Mouse (Mus musculus) 3134 (cell line): ENCODE data around the gene Styxl1.

Experiments
- DNase-seq: peaks from one replicate; pipeline ENCODE4 v3.0.0-alpha.2; 2011; ENCODE audit warnings: low spot score; ENCODE audit not compliant: insufficient read length; ENCODE audit errors: extremely low read depth

Styxl1 gene

GRCm38 (mm10) chr5:135772519-135772918, 5.7 kb downstream of the Styxl1 start:
- DNase-seq, result no peak

- DNase-seq, result no peak
These were observed 13.2 kb downstream of the Styxl1 start for GRCm38 (mm10) chr5:135764971-135765370.

GRCm38 (mm10) chr5:135763526-135763925, 14.7 kb downstream of the Styxl1 start:
- DNase-seq, result no peak

GRCm38 (mm10) chr5:135761881-135762280, 16.3 kb downstream of the Styxl1 start:
- DNase-seq, result no peak

GRCm38 (mm10) chr5:135751595-135751994, 26.6 kb downstream of the Styxl1 start:
- no peak for DNase-seq

- no peak for DNase-seq
These were observed 27.1 kb downstream of the Styxl1 start for GRCm38 (mm10) chr5:135751041-135751440.

GRCm38 (mm10) chr5:135744742-135745141, 33.4 kb downstream of the Styxl1 start:
- DNase-seq, result no peak

- DNase-seq, result peak; percentile 93
These were observed 34.2 kb downstream of the Styxl1 start, which contains the start of gene Tmem120a for GRCm38 (mm10) chr5:135743741-135744609. TSS of gene Tmem120a (minus strand) at chr5:135744448.

- peak; percentile 66 for DNase-seq
These were observed 35.0 kb downstream of the Styxl1 start for GRCm38 (mm10) chr5:135742941-135743740.

GRCm38 (mm10) chr5:135742156-135742555, 36.0 kb downstream of the Styxl1 start:
- no peak for DNase-seq

- DNase-seq, result no peak
These were observed 39.9 kb downstream of the Styxl1 start for GRCm38 (mm10) chr5:135738266-135738665.

- DNase-seq, result no peak
These were observed 41.0 kb downstream of the Styxl1 start for GRCm38 (mm10) chr5:135737154-135737553.

- DNase-seq, result no peak
These were observed 41.6 kb downstream of the Styxl1 start for GRCm38 (mm10) chr5:135736544-135736943.

- no peak for DNase-seq
These were observed 42.4 kb downstream of the Styxl1 start for GRCm38 (mm10) chr5:135735741-135736140.

GRCm38 (mm10) chr5:135734057-135734680, 44.0 kb downstream of the Styxl1 start:
- no peak for DNase-seq

GRCm38 (mm10) chr5:135733071-135733470, 45.1 kb downstream of the Styxl1 start:
- no peak for DNase-seq

GRCm38 (mm10) chr5:135731322-135731721, 46.9 kb downstream of the Styxl1 start:
- no peak for DNase-seq

GRCm38 (mm10) chr5:135730916-135731315, 47.3 kb downstream of the Styxl1 start:
- no peak for DNase-seq

- no peak for DNase-seq
These were observed 47.9 kb downstream of the Styxl1 start for GRCm38 (mm10) chr5:135730278-135730677.

GRCm38 (mm10) chr5:135729351-135729750, 48.8 kb downstream of the Styxl1 start:
- no peak for DNase-seq

GRCm38 (mm10) chr5:135728361-135728760, 49.8 kb downstream of the Styxl1 start:
- DNase-seq, result no peak
